Mouse (Mus musculus) lung, embryonic 16.5 days (tissue): ENCODE measurements at regions not wholly inside any gene's neighbourhood (a gene's known extent, or its start where the extent isn't known, plus 50 kb on each side); places are given as distances from the start of the nearest gene placed in this dataset.
A peak's percentile ranks its signal among the peaks of the same experiment; 100 is the strongest.

Experiments
- ATAC-seq: fragments of 200-750 bp; cut with Nextera tagmentation; 2 replicates; pipeline ENCODE4 v1.8.0; 2017; ENCODE audit warnings: low read depth, mild to moderate bottlenecking, moderate library complexity
- H3K27ac ChIP-seq: fragments of 300-500 bp; sonication (generic); 2 replicates; pipeline ENCODE4 v1.5.1; 2014; ENCODE audit warnings: mild to moderate bottlenecking, control low read depth, low read length
- H3K27me3 ChIP-seq: fragments of 300-500 bp; sonication (generic); 2 replicates; pipeline ENCODE4 v1.6.1; 2014; ENCODE audit warnings: low read depth, low read length, mixed read lengths; ENCODE audit not compliant: control insufficient read depth, insufficient read depth
- H3K36me3 ChIP-seq: fragments of 300-500 bp; sonication (generic); 2 replicates; pipeline ENCODE4 v1.6.1; 2014; ENCODE audit warnings: low read length; ENCODE audit not compliant: control insufficient read depth, insufficient read depth
- H3K4me1 ChIP-seq: fragments of 300-500 bp; sonication (generic); replicated peaks from 2 replicates; pipeline ENCODE4 v1.6.1; 2014; ENCODE audit warnings: low read length, mixed read lengths; ENCODE audit not compliant: control insufficient read depth, insufficient read depth
- H3K4me2 ChIP-seq: fragments of 300-500 bp; sonication (generic); 2 replicates; pipeline ENCODE4 v1.6.1; 2014; ENCODE audit warnings: low read depth, low read length, control low read depth
- H3K4me3 ChIP-seq: fragments of 300-500 bp; sonication (generic); 2 replicates; pipeline ENCODE4 v1.5.1; 2014; ENCODE audit warnings: mild to moderate bottlenecking, low read length, control low read depth
- H3K9ac ChIP-seq: fragments of 300-500 bp; sonication (generic); 2 replicates; pipeline ENCODE4 v1.6.1; 2014; ENCODE audit warnings: low read length, control low read depth
- H3K9me3 ChIP-seq: fragments of 300-500 bp; sonication (generic); 2 replicates; pipeline ENCODE4 v1.6.1; 2016; ENCODE audit warnings: low read length; ENCODE audit not compliant: control insufficient read depth
- WGBS: fragments of 180-500 bp; shearing (Covaris S2); extraction: QIAGEN DNeasy Blood & Tissue Kit; methylation state at CpG from one replicate; pipeline ENCODE4 v1.1.7; 2014; 5-methylcytosine and 5-hydroxymethylcytosine counted together

GRCm38 (mm10) chr4:127558572-127558971 is 200.6 kb upstream of the Gjb5 start:
- no peak for ATAC-seq
- Histone ChIP-seq H3K4me3 (no peak overlapping the region), H3K36me3 (no peaks in the 10 kb centered on the region), H3K9ac (no peak overlapping the region), H3K27me3 (no peaks in the 10 kb centered on the region), H3K9me3 (no peaks in the 10 kb centered on the region), H3K4me1 (no peaks in the 10 kb centered on the region), H3K4me2 (no peak overlapping the region), H3K27ac (no peak overlapping the region)
- WGBS = 52% methylated on average over 7 of the region's 7 CpGs

GRCm38 (mm10) chr4:127552456-127553225 is 194.7 kb upstream of the Gjb5 start:
- 51% methylated on average over 12 of the region's 12 CpGs for WGBS
- H3K4me2 ChIP-seq = no peak overlapping the region
- no peaks in the 10 kb centered on the region for H3K27me3 ChIP-seq
- H3K27ac ChIP-seq = no peak overlapping the region
- no peak overlapping the region for H3K4me3 ChIP-seq
- no peaks in the 10 kb centered on the region for H3K4me1 ChIP-seq
- H3K9ac ChIP-seq = no peak overlapping the region
- no peaks in the 10 kb centered on the region for H3K9me3 ChIP-seq
- no peaks in the 10 kb centered on the region for H3K36me3 ChIP-seq
- ATAC-seq = no peak

GRCm38 (mm10) chr4:127549581-127549980 is 191.6 kb upstream of the Gjb5 start:
- Histone ChIP-seq H3K27me3 (no peaks in the 10 kb centered on the region), H3K27ac (no peak overlapping the region), H3K9ac (no peak overlapping the region), H3K4me3 (peak overlapping the region; percentile 24; the same call in 1 of the 2 replicates), H3K4me2 (peak overlapping the region; percentile 49), H3K9me3 (no peaks in the 10 kb centered on the region), H3K36me3 (no peaks in the 10 kb centered on the region), H3K4me1 (no peaks in the 10 kb centered on the region)
- no peak for ATAC-seq
- 27% methylated on average over 12 of the region's 12 CpGs for WGBS

- H3K4me1 ChIP-seq = no peaks in the 10 kb centered on the region
- H3K4me3 ChIP-seq = no peak overlapping the region
- no peaks in the 10 kb centered on the region for H3K9me3 ChIP-seq
- no peak overlapping the region for H3K4me2 ChIP-seq
- H3K9ac ChIP-seq = no peak overlapping the region
- no peaks in the 10 kb centered on the region for H3K36me3 ChIP-seq
- 55% methylated on average over 6 of the region's 6 CpGs for WGBS
- H3K27ac ChIP-seq = no peak overlapping the region
- no peak for ATAC-seq
- no peaks in the 10 kb centered on the region for H3K27me3 ChIP-seq
Observed at GRCm38 (mm10) chr4:127549018-127549417, 191.0 kb upstream of the Gjb5 start.

GRCm38 (mm10) chr4:127545106-127545505 is 187.1 kb upstream of the Gjb5 start:
- no peaks in the 10 kb centered on the region for H3K27me3 ChIP-seq
- H3K36me3 ChIP-seq = no peaks in the 10 kb centered on the region
- H3K27ac ChIP-seq = no peak overlapping the region
- WGBS = 87% methylated on average over 6 of the region's 6 CpGs
- no peaks in the 10 kb centered on the region for H3K4me1 ChIP-seq
- H3K4me3 ChIP-seq = no peak overlapping the region
- H3K4me2 ChIP-seq = no peak overlapping the region
- no peaks in the 10 kb centered on the region for H3K9me3 ChIP-seq
- ATAC-seq = no peak
- H3K9ac ChIP-seq = no peak overlapping the region

- H3K4me3 ChIP-seq = no peak overlapping the region
- no peaks in the 10 kb centered on the region for H3K9me3 ChIP-seq
- no peak overlapping the region for H3K9ac ChIP-seq
- no peaks in the 10 kb centered on the region for H3K36me3 ChIP-seq
- H3K4me2 ChIP-seq = no peak overlapping the region
- H3K27me3 ChIP-seq = no peaks in the 10 kb centered on the region
- WGBS = 75% methylated on average over 2 of the region's 2 CpGs
- no peaks in the 10 kb centered on the region for H3K4me1 ChIP-seq
- H3K27ac ChIP-seq = no peak overlapping the region
- no peak for ATAC-seq
Observed at GRCm38 (mm10) chr4:127543276-127543675, 185.3 kb upstream of the Gjb5 start.

GRCm38 (mm10) chr4:127542771-127543170 is 184.8 kb upstream of the Gjb5 start:
- Histone ChIP-seq H3K4me1 (no peaks in the 10 kb centered on the region), H3K4me3 (no peak overlapping the region), H3K9me3 (no peaks in the 10 kb centered on the region), H3K27ac (no peak overlapping the region), H3K4me2 (no peak overlapping the region), H3K9ac (no peak overlapping the region), H3K27me3 (no peaks in the 10 kb centered on the region), H3K36me3 (no peaks in the 10 kb centered on the region)
- 54% methylated on average over 4 of the region's 4 CpGs for WGBS
- no peak for ATAC-seq

- no peak overlapping the region for H3K4me3 ChIP-seq
- no peaks in the 10 kb centered on the region for H3K36me3 ChIP-seq
- H3K4me2 ChIP-seq = no peak overlapping the region
- H3K27ac ChIP-seq = no peak overlapping the region
- no peak overlapping the region for H3K9ac ChIP-seq
- H3K9me3 ChIP-seq = no peaks in the 10 kb centered on the region
- ATAC-seq = no peak
- WGBS = 42% methylated on average over 5 of the region's 5 CpGs
- H3K4me1 ChIP-seq = no peaks in the 10 kb centered on the region
- H3K27me3 ChIP-seq = no peaks in the 10 kb centered on the region
Observed at GRCm38 (mm10) chr4:127536952-127537351, 179.0 kb upstream of the Gjb5 start.

GRCm38 (mm10) chr4:127535630-127536029 is 177.6 kb upstream of the Gjb5 start:
- no peak for ATAC-seq
- Histone ChIP-seq H3K36me3 (no peaks in the 10 kb centered on the region), H3K4me3 (no peak overlapping the region), H3K4me2 (no peak overlapping the region), H3K27ac (no peak overlapping the region), H3K9ac (no peak overlapping the region), H3K9me3 (no peaks in the 10 kb centered on the region), H3K27me3 (no peaks in the 10 kb centered on the region), H3K4me1 (no peaks in the 10 kb centered on the region)
- 83% methylated on average over 7 of the region's 7 CpGs for WGBS
